Mouse (Mus musculus) lung, adult 18-20 months (tissue): ENCODE measurements around the gene Cdc25b.
A peak's percentile ranks its signal among the peaks of the same experiment; 100 is the strongest.
"Not testable (repeated sequence)": the region's sequence is repeated elsewhere in the genome, so short reads cannot be mapped to it uniquely, and the experiment has no call there.

Experiments used
- DNase-seq, 2 experiments: peaks; one replicate each; pipeline ENCODE4 v3.0.0; 2022; ENCODE audit warnings: mixed read lengths in 2 of 2

Gene Cdc25b

DNA sequence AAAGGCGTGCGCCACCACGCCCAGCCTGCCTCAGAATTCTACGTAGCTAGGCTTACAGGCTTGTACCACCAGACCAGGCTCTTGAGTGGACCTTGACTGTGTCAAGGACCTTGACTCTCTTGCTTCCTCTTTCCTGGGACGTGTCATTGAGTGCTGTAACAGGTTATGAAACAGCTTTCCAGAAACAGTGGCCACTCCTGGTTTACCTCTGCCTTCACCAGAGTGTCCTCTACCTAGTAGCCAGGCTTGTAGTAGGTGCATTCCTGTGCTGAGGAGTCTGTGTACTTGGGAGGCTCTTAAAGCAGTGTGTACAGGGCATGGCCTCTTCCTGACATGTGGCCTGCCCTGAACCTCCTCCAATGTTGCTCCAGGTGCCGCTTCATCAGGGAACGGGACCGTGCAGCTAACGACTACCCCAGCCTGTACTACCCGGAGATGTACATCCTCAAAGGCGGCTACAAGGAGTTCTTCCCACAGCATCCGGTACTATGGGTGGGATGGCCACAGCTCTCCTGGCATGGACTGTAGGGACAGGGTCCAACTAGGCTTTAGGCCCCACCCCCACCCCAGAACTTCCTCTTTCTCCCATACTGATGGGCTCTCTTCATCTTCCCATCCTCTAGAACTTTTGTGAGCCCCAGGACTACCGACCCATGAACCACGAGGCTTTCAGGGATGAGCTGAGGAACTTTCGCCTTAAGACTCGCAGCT is 10.0 kb downstream of the Cdc25b start:
- peak; percentile 85 to 90 for DNase-seq

- DNase-seq, result no peak
These were observed 14.0 kb downstream of the Cdc25b start for GRCm38 (mm10) chr2:131200710-131201109.

DNA sequence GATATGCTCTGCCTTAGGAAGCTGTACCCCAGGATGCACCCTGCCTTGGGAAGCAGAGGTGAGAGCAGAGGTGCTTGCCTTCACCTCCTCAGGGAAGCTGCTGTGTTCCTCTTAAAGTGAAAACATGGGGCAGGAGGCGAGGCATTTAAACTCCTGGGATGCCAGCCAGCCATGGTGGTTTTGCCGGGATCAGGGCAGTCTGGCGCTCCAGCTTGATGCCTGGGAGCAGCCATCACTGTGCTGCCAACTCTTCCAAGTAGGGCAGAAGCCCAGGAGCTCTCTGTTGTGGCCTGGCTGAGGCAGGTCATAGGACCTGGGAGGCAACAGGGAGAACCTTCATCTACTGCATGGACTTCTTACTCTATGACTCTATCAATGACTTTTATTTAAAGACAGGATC is 14.5 kb downstream of the Cdc25b start:
- no peak for DNase-seq

DNA sequence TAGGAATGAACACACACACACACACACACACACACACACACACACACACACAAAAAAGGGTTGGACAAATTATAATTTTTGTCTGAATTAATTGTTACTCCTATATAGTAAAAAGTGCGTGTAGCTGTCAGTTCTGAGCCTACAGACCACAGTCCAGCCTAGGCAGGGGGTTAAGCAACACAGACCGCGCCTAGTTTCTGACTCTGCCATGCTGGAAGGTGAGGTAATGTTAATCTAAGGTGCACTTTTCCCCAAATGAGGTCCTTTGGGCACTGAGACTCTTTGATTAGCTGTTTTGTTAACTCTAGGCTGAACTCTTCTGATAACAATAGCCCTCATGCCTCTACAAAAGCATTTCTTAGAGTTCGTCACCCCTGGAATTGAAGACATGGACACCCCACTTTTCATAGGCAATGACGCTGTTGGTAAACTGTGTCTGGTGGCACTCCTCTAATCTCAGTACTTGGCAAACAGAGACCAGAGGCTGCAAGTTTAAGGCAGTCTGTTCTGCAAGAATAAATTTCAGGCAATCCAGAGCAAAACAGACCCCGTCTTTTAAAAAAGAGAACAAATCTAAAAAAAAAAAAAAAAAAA is 17.2 kb downstream of the Cdc25b start:
- peak in 1 of 2 experiments; percentile 64 for DNase-seq

GRCm38 (mm10) chr2:131204410-131204981 is 17.7 kb downstream of the Cdc25b start:
- DNase-seq, result peak; percentile 99

DNA sequence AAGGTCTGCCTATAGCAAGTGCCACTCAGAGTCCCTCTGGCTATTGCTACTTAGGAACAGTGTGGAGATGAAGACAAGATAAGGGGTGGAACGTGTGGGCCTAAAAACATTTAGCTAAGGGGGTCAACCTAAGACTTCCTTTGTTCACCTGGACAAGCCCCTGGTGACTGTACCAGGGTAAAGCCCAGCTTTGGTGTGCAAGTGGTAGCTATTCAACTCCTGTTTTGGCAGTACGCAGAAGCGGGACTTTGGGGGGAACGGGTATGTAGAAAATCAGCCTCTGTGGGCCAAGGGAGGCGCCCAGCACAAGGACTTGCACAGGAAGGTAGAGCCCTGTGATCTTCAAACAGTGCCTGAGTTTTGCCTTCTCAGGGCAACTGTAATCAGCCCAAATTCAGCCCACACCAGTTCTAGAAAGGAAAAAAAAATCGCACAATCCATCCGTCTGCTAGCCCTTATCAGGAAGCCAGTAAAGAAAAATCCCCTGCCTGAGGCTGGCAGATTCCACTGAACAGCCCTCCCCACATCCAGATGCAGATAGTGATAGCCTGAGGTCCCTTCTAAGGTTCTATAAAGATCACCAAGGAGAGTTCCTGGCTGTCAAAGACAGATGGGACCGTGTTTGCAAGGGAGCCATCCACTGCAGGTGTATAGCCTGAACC is 18.9 kb downstream of the Cdc25b start:
- no peak for DNase-seq

DNA sequence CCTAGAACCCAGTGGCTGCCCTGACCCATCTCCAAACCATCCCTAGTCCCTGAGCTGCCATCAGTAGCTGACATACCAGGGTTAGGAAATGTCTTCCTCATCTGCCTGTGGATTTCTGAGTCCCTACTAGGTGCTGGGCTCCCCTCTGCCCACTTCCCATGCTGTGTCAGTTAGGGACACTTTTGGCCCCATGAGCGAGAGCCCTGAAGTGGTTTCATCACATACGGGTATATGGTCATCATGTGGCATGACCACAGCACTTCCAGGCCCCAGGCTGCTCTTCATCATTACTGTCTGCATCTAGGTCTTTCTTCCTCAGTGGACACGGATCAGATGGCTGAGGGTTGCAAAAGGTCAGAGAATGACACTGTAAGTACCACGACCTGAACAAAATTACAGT is 20.0 kb downstream of the Cdc25b start, which contains the start of gene Ap5s1:
TSS of gene Ap5s1 (plus strand) at position 301 of the 400 bp plus-strand sequence.
- DNase-seq, result no peak

- no peak for DNase-seq
These were observed 21.6 kb downstream of the Cdc25b start for GRCm38 (mm10) chr2:131208356-131208755.

GRCm38 (mm10) chr2:131209125-131209795 is 22.5 kb downstream of the Cdc25b start:
- DNase-seq, result no peak

GRCm38 (mm10) chr2:131209969-131210792 is 23.4 kb downstream of the Cdc25b start:
- peak; percentile 96 for DNase-seq

- DNase-seq, result peak in 1 of 2 experiments; percentile 42
These were observed 24.4 kb downstream of the Cdc25b start for GRCm38 (mm10) chr2:131211026-131211615.

DNA sequence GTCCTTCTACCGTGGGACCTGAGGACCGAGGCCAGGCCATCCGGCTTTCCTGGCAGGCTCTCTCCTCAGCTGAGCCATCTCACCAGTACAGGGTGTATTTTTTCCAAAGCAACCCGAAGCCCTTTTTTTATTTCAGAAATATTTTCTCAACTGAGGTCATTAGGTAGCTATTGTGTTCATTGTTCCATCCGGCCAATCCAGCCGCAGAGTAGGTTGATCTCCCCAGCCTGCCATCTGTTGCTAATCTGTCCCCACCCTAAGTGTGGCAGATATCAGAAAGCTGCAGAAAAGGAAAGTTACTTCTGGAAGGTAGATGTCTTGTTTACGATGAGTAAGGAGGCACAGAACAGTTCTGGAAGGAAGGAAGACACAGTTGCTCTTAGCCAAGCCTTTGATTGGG is 27.0 kb downstream of the Cdc25b start:
- no peak for DNase-seq

GRCm38 (mm10) chr2:131215941-131216858 is 29.5 kb downstream of the Cdc25b start:
- DNase-seq, result peak in 1 of 2 experiments; percentile 33

GRCm38 (mm10) chr2:131220030-131220429 is 33.3 kb downstream of the Cdc25b start:
- no peak for DNase-seq

GRCm38 (mm10) chr2:131221853-131222515 is 35.2 kb downstream of the Cdc25b start:
- no peak for DNase-seq

DNA sequence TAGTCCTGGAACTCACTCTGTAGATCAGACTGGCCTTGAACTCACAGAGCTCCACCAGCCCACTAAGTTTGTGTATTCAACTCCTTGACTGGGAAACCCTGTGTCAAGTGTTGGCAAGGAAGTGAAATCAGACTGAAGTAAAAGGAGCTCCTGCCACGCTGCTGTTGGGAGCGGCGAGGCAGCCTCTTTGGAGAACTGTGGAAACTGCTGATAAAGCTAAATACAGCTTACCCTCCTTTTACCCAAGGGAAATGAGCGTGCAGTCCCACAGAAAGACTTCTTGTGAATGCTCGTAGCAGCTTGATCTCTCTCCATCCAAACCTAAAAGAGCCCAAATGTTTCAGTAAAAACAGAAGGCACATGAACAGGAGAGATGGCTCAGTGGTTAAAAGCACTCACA is 35.8 kb downstream of the Cdc25b start:
- no peak for DNase-seq

DNA sequence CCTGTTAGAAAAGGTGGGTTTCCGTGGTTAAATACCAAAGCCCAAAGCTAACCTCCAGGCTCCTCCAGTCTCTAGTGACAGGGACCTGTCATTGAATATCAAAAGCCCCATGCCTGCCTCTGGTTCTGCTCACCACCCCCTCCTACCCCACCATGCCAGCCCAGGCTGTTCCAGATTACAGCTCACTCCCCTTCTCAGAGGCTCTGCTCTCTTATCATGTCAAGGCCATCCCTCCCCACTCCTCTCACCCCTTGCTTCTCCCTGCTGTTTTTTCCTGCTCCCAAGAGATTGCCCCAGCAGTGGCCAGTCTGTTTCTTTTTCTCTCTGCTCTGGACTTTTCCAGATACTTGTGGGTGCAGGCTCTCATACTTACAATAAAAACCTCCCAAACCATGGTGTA is 36.8 kb downstream of the Cdc25b start:
- DNase-seq, result no peak

- DNase-seq, result no peak
These were observed 38.4 kb downstream of the Cdc25b start for GRCm38 (mm10) chr2:131225178-131225577.

DNA sequence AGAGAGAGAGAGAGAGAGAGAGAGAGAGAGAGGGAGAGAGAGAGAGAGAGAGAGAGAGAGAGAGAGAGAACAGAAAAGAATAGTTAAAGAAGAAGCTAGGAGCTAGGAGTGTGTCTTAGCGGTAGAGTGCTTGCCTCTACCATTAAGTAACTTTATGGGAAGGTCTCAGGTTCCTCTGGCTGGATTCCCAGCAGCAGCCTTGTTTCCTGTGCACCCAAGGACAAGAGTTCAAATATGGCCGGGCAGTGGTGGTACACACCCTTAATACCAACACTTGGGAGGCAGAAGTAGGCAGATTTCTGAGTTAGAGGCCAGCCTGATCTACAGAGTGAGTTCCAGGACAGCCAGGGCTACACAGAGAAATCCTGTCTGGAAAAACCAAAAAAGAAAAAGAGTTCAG is 39.9 kb downstream of the Cdc25b start:
- DNase-seq, result not testable (repeated sequence)

- DNase-seq, result no peak
These were observed 40.5 kb downstream of the Cdc25b start for GRCm38 (mm10) chr2:131227243-131227642.
